Mouse (Mus musculus) midbrain, postnatal 0 days (tissue): ENCODE measurements around the gene Tnni3. TPM values are rescaled to one million over a fixed set of nuclear protein-coding genes. Genes with fewer than 3 reads are reported as not detected.

Experiments
- ATAC-seq: fragments of 200-750 bp; cut with Nextera tagmentation; 2 replicates; pipeline ENCODE4 v1.8.0; 2017; ENCODE audit warnings: moderate number of reproducible peaks, mild to moderate bottlenecking, moderate TSS enrichment, moderate library complexity; ENCODE audit not compliant: low FRiP score
- DNase-seq: peaks from one replicate; pipeline ENCODE4 v3.0.0-alpha.2; 2015; ENCODE audit warnings: low spot score
- H3K27ac ChIP-seq: fragments of 300-500 bp; sonication (generic); 2 replicates; pipeline ENCODE4 v1.5.1; 2014; ENCODE audit warnings: low read depth, mild to moderate bottlenecking, low read length, mixed read lengths
- H3K27me3 ChIP-seq: fragments of 300-500 bp; sonication (generic); 2 replicates; pipeline ENCODE4 v1.6.1; 2014; ENCODE audit warnings: low read length, control low read depth, mixed read lengths; ENCODE audit not compliant: insufficient read depth
- H3K36me3 ChIP-seq: fragments of 300-500 bp; sonication (generic); 2 replicates; pipeline ENCODE4 v1.6.1; 2014; ENCODE audit warnings: low read length, control low read depth, mixed read lengths; ENCODE audit not compliant: insufficient read depth
- H3K4me1 ChIP-seq: fragments of 300-500 bp; sonication (generic); 2 replicates; pipeline ENCODE4 v1.6.1; 2014; ENCODE audit warnings: mild to moderate bottlenecking, control low read depth, antibody characterized with exemption, low read length, mixed read lengths; ENCODE audit not compliant: insufficient read depth
- H3K4me2 ChIP-seq: fragments of 300-500 bp; sonication (generic); 2 replicates; pipeline ENCODE4 v1.6.1; 2014; ENCODE audit warnings: low read depth, mild to moderate bottlenecking, low read length, mixed read lengths; ENCODE audit not compliant: poor library complexity, severe bottlenecking
- H3K4me3 ChIP-seq: fragments of 300-500 bp; sonication (generic); 2 replicates; pipeline ENCODE4 v1.5.1; 2014; ENCODE audit warnings: low read depth, mild to moderate bottlenecking, low read length, moderate library complexity
- H3K9ac ChIP-seq: fragments of 300-500 bp; sonication (generic); replicated peaks from 2 replicates; pipeline ENCODE4 v1.6.1; 2014; ENCODE audit warnings: mild to moderate bottlenecking, low read length, moderate library complexity, mixed read lengths; ENCODE audit not compliant: poor library complexity, severe bottlenecking
- H3K9me3 ChIP-seq: fragments of 300-500 bp; sonication (generic); 2 replicates; pipeline ENCODE4 v1.6.1; 2016; ENCODE audit warnings: low read length, control low read depth
- CTCF ChIP-seq: IDR thresholded peaks from 2 replicates; pipeline ENCODE4 v1.5.1; 2016; ENCODE audit warnings: antibody characterized with exemption, mild to moderate bottlenecking
- WGBS: fragments of 180-500 bp; shearing (Covaris S2); extraction: QIAGEN DNeasy Blood & Tissue Kit; methylation state at CpG from one replicate; pipeline ENCODE4 v1.1.7; 2014; 5-methylcytosine and 5-hydroxymethylcytosine counted together
- polyA plus RNA-seq: library from polyadenylated mRNA; unstranded; fragments of >200 nt; fragmentation: Nextera tagmentation; extraction: Ambion mirVana; gene quantifications from 2 replicates; pipeline ENCODE4 v1.2.1, GENCODE M21; 2015
- total RNA-seq: library from RNA; depleted of rRNA; stranded (reverse); fragments of >200 nt; gene quantifications from 2 replicates; pipeline ENCODE4 v1.2.3, GENCODE M21; 2014

Tnni3 gene
- total and polyA plus RNA-seq, 2 experiments from 2014 or later, result 1.7 to 4.1 TPM

GRCm38 (mm10) chr7:4509863-4510608, 14.0 kb downstream of the Tnni3 start:
- Histone ChIP-seq H3K9me3 (no peaks in the 10 kb centered on the region), H3K9ac (no peak overlapping the region), H3K36me3 (no peaks in the 10 kb centered on the region), H3K4me1 (no peaks in the 10 kb centered on the region), H3K27me3 (no peaks in the 10 kb centered on the region), H3K4me2 (no peak overlapping the region), H3K4me3 (no peak overlapping the region), H3K27ac (no peak overlapping the region)
- 13% methylated on average over 24 of the region's 24 CpGs for WGBS
- DNase-seq, result peak; percentile 81
- peak; percentile 83 for ATAC-seq
- peak; percentile 81 for TF ChIP-seq CTCF

GRCm38 (mm10) chr7:4508739-4509116, 15.3 kb downstream of the Tnni3 start:
- 96% methylated on average over 8 of the region's 8 CpGs for WGBS
- no peak for TF ChIP-seq CTCF
- H3K4me2 ChIP-seq, result no peak overlapping the region
- H3K9ac ChIP-seq, result no peak overlapping the region
- no peak overlapping the region for H3K27ac ChIP-seq
- H3K9me3 ChIP-seq, result no peaks in the 10 kb centered on the region
- H3K27me3 ChIP-seq, result no peaks in the 10 kb centered on the region
- H3K4me1 ChIP-seq, result no peaks in the 10 kb centered on the region
- no peak overlapping the region for H3K4me3 ChIP-seq
- no peak for DNase-seq
- H3K36me3 ChIP-seq, result no peaks in the 10 kb centered on the region
- ATAC-seq, result no peak

- Histone ChIP-seq H3K4me1 (no peaks in the 10 kb centered on the region), H3K9ac (no peak overlapping the region), H3K4me2 (no peak overlapping the region), H3K36me3 (no peaks in the 10 kb centered on the region), H3K27ac (no peak overlapping the region), H3K9me3 (no peaks in the 10 kb centered on the region), H3K4me3 (no peak overlapping the region), H3K27me3 (no peaks in the 10 kb centered on the region)
- TF ChIP-seq CTCF, result peak; percentile 48
- no peak for ATAC-seq
- 79% methylated on average over 13 of the region's 32 CpGs for WGBS
- no peak for DNase-seq
Observed at GRCm38 (mm10) chr7:4508062-4508738, 15.8 kb downstream of the Tnni3 start.

GRCm38 (mm10) chr7:4507220-4507619, 16.8 kb downstream of the Tnni3 start:
- ATAC-seq (no peak), DNase-seq (no peak)
- Histone ChIP-seq H3K27me3 (no peaks in the 10 kb centered on the region), H3K27ac (no peak overlapping the region), H3K9ac (no peak overlapping the region), H3K4me3 (no peak overlapping the region), H3K4me1 (no peaks in the 10 kb centered on the region), H3K36me3 (no peaks in the 10 kb centered on the region), H3K4me2 (no peak overlapping the region), H3K9me3 (no peaks in the 10 kb centered on the region)
- TF ChIP-seq CTCF, result no peak
- WGBS, result 72% methylated on average over 3 of the region's 4 CpGs

- TF ChIP-seq CTCF, result no peak
- ATAC-seq (no peak), DNase-seq (no peak)
- Histone ChIP-seq H3K27ac (no peak overlapping the region), H3K9me3 (no peaks in the 10 kb centered on the region), H3K36me3 (no peaks in the 10 kb centered on the region), H3K4me1 (peaks cover 4% of the 10 kb centered on the region; the same call in 1 of the 2 replicates), H3K4me3 (no peak overlapping the region), H3K4me2 (no peak overlapping the region), H3K9ac (no peak overlapping the region), H3K27me3 (no peaks in the 10 kb centered on the region)
- WGBS, result 55% methylated on average over 11 of the region's 11 CpGs
Observed at GRCm38 (mm10) chr7:4504646-4505435, 19.2 kb downstream of the Tnni3 start.
